Mouse (Mus musculus) cerebellum, adult 2 months (tissue): ENCODE data around the gene Slc39a5. TPM values are rescaled to one million over a fixed set of nuclear protein-coding genes. Genes with fewer than 3 reads are reported as not detected.

Experiments
- DNase-seq, 2 experiments: peaks; one replicate each; pipeline ENCODE4 v3.0.0; 2021
- H3K27ac ChIP-seq: fragments of 200-500 bp; 2 replicates; pipeline ENCODE4 v1.5.1; 2012; ENCODE audit warnings: low read length, control low read depth, inconsistent platforms; ENCODE audit not compliant: insufficient read depth
- H3K27me3 ChIP-seq: fragments of 200-500 bp; 2 replicates; pipeline ENCODE4 v1.6.1; 2012; ENCODE audit warnings: inconsistent platforms, mild to moderate bottlenecking, low read length, moderate library complexity; ENCODE audit not compliant: control insufficient read depth, insufficient read depth
- H3K4me1 ChIP-seq: fragments of 200-500 bp; 2 replicates; pipeline ENCODE4 v1.6.1; 2011; ENCODE audit warnings: low read length; ENCODE audit not compliant: control insufficient read depth, insufficient read depth
- H3K4me3 ChIP-seq: fragments of 200-500 bp; replicated peaks from 2 replicates; pipeline ENCODE3; 2011; ENCODE audit warnings: mild to moderate bottlenecking, low read depth, low read length, control low read depth; ENCODE audit not compliant: insufficient read depth
- CTCF ChIP-seq: fragments of 200-500 bp; IDR thresholded peaks from 2 replicates; pipeline ENCODE4 v1.5.1; 2011; ENCODE audit warnings: low read depth, mild to moderate bottlenecking, control low read depth, low read length, moderate library complexity, borderline replicate concordance; ENCODE audit not compliant: insufficient read depth
- POLR2A ChIP-seq: fragments of 200-500 bp; IDR thresholded peaks from 2 replicates; pipeline ENCODE4 v1.6.1; 2011; ENCODE audit warnings: low read length, control low read depth, borderline replicate concordance; ENCODE audit not compliant: insufficient read depth
- WGBS: fragments of 180-500 bp; shearing (Covaris S2); methylation state at CpG from one replicate; pipeline ENCODE4 v1.1.7; 2018; 5-methylcytosine and 5-hydroxymethylcytosine counted together
- polyA plus RNA-seq: library from polyadenylated mRNA; depleted of rRNA; stranded (reverse); fragments of >200 nt; gene quantifications from 2 replicates; pipeline ENCODE4 v1.2.3, GENCODE M21; 2012

The Slc39a5 gene
- polyA plus RNA-seq, 1 experiment, result not detected

- TF ChIP-seq CTCF, result no peak
- no peak for TF ChIP-seq POLR2A
- peak in 1 of 2 experiments; percentile 78 for DNase-seq
- 7% methylated on average over 5 of the region's 5 CpGs for WGBS
- H3K4me1 ChIP-seq, result peaks cover 4% of the 10 kb centered on the region; the same call in 1 of the 2 replicates
- H3K4me3 ChIP-seq, result no peak overlapping the region
- H3K27me3 ChIP-seq, result no peaks in the 10 kb centered on the region
- no peak overlapping the region; the same call in 1 of the 2 replicates for H3K27ac ChIP-seq
Observed at GRCm38 (mm10) chr10:128422426-128422825, 21.4 kb upstream of the Slc39a5 start.

- TF ChIP-seq POLR2A (no peak), CTCF (no peak)
- H3K4me1 ChIP-seq, result peaks cover 3% of the 10 kb centered on the region
- H3K4me3 ChIP-seq, result no peak overlapping the region
- no peak for DNase-seq
- H3K27ac ChIP-seq, result no peak overlapping the region
- no peaks in the 10 kb centered on the region for H3K27me3 ChIP-seq
- WGBS, result 45% methylated on average over 5 of the region's 5 CpGs
Observed at GRCm38 (mm10) chr10:128414848-128415247, 13.8 kb upstream of the Slc39a5 start.

GRCm38 (mm10) chr10:128413076-128413475 is 12.0 kb upstream of the Slc39a5 start:
- WGBS, result 5% methylated on average over 1 of the region's 1 CpGs
- Histone ChIP-seq H3K27me3 (no peaks in the 10 kb centered on the region), H3K27ac (peak overlapping the region; percentile 58; the same call in 1 of the 2 replicates), H3K4me3 (peak overlapping the region; percentile 50), H3K4me1 (peaks cover 9% of the 10 kb centered on the region)
- peak in 1 of 2 experiments; percentile 62 for DNase-seq
- TF ChIP-seq POLR2A (no peak), CTCF (no peak)

GRCm38 (mm10) chr10:128412558-128412957 is 11.5 kb upstream of the Slc39a5 start:
- Histone ChIP-seq H3K4me1 (peaks cover 10% of the 10 kb centered on the region), H3K4me3 (peak overlapping the region; percentile 81), H3K27ac (no peak overlapping the region), H3K27me3 (no peaks in the 10 kb centered on the region)
- DNase-seq, result no peak
- TF ChIP-seq POLR2A (no peak), CTCF (no peak)
- WGBS, result 0% methylated on average over 1 of the region's 1 CpGs

GRCm38 (mm10) chr10:128412055-128412381 is 11.0 kb upstream of the Slc39a5 start:
- H3K4me1 ChIP-seq, result peaks cover 10% of the 10 kb centered on the region
- peak in 1 of 2 experiments; percentile 54 for DNase-seq

GRCm38 (mm10) chr10:128411211-128412054 is 10.4 kb upstream of the Slc39a5 start, which contains the start of the genes Nabp2 and Rnf41:
Gene Nabp2, minus strand, starts transcription at chr10:128411492.
Gene Rnf41, plus strand, starts transcription at chr10:128411657.
- under 1% methylated on average over 50 of the region's 50 CpGs for WGBS
- Histone ChIP-seq H3K27me3 (no peaks in the 10 kb centered on the region), H3K27ac (peak within 1 kb of the TSS; percentile 80), H3K4me1 (peaks cover 10% of the 10 kb centered on the region), H3K4me3 (peak within 1 kb of the TSS; percentile 81)
- TF ChIP-seq POLR2A (peak; percentile 93; the same call in 1 of the 2 replicates), CTCF (no peak)
- DNase-seq, result peak; percentile 95

More at GRCm38 (mm10) chr10:128412055-128412381, 11.0 kb upstream of the Slc39a5 start:
- H3K27me3 ChIP-seq, result no peaks in the 10 kb centered on the region
- no peak for TF ChIP-seq POLR2A
- TF ChIP-seq CTCF, result no peak
- WGBS, result under 1% methylated on average over 14 of the region's 14 CpGs
- peak overlapping the region; percentile 49 for H3K27ac ChIP-seq
- peak overlapping the region; percentile 81 for H3K4me3 ChIP-seq

GRCm38 (mm10) chr10:128410560-128410845 is 9.5 kb upstream of the Slc39a5 start:
- H3K4me3 ChIP-seq, result peak overlapping the region; percentile 81
- 20% methylated on average over 4 of the region's 4 CpGs for WGBS
- no peaks in the 10 kb centered on the region for H3K27me3 ChIP-seq
- peaks cover 10% of the 10 kb centered on the region for H3K4me1 ChIP-seq
- no peak for DNase-seq
- TF ChIP-seq CTCF (no peak), POLR2A (no peak)
- H3K27ac ChIP-seq, result no peak overlapping the region
